Mouse (Mus musculus): ENCODE measurements around the gene Hras.
A peak's percentile ranks its signal among the peaks of the same experiment; 100 is the strongest.

GRCm38 (mm10) chr7:141192776-141193347 is 943 bp downstream of the Hras start:
- TF ChIP-seq CTCF (IDR thresholded peaks at IDR 0.05; ENCODE audit: borderline replicate concordance, insufficient read depth, low read length) (no peak), POLR2A (IDR thresholded peaks at IDR 0.05; ENCODE audit: low read depth, low read length) (0 out of 2 replicates have a peak, but pooled peaks have one; percentile 14)
